Mouse (Mus musculus): ENCODE results near the gene Recql5. TPM values are rescaled to one million over a fixed set of nuclear protein-coding genes. Genes with fewer than 3 reads are reported as not detected.

The Recql5 gene
- polyA plus RNA-seq, 1 experiment from 2014 or later = 16.8 TPM

- DNase-seq (ENCODE audit: low spot score) = peak; percentile 70
Measured at GRCm38 (mm10) chr11:115901338-115902161, 31.7 kb downstream of the Recql5 start.

- no peak for DNase-seq (ENCODE audit: low spot score)
Measured at GRCm38 (mm10) chr11:115900561-115901337, 32.5 kb downstream of the Recql5 start.

DNA sequence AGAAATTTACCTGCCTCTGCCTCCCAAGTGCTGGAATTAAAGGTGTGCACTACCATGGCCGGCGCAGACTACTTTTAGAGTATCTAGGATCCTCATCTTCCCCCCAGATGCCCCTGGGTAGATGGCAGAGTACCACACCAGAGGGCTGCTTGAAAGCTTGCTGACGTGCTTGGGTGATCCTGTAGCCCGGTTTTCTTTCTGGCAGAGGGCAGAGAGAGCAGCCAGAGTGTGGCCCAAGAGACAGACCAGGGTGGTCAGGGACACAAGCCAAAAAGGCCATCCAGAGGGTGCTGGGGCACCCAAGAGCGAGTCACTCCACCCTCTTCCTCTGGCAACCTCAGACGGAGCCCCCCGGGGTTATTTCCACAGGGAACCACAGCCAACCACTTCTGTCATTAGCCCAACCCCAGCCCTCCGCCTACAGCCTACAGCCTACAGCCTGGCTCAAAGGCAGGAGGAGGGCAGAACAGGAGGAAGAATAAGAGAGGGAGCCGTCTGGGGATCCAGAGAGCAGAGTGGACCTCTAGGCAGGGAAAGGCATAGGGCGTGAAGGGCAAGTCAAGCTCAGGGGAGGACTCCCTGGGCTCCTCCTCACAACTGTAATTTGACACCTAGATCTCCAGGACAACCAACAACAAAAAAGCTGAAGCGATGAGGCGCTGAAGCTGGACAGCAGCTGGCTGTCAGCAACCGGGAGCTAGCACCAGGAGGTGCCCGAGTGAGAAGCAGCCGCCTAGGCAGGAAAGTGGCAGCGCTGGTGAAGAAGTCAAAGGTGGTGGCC is 33.6 kb downstream of the Recql5 start, which contains the start of gene Smim5:
TSS of gene Smim5 (plus strand) at position 481 of the 781 bp plus-strand sequence.
- DNase-seq (ENCODE audit: low spot score) = peak; percentile 54

DNA sequence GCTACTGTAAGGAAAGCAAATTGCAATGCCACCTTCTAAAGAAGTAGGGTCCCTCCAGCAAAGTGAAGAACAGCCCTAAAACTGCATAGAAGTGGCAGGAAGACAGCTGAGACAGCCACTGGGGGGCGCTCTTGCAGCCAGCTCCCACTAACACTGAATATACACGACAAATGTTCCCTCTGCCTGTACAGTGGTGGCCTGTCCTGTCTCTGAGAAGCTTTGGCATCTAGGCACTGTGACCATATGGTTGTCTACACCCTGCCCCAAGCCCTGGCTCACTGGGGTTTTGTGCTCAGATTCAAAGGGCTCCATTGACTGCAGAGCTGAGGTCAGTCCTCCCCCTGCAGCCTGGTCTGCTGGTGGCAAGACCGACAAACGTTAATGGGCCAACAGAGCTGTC is 34.4 kb downstream of the Recql5 start:
- DNase-seq (ENCODE audit: low spot score) = peak; percentile 88

- DNase-seq (ENCODE audit: low spot score) = peak; percentile 92
Measured at GRCm38 (mm10) chr11:115898446-115898845, 34.8 kb downstream of the Recql5 start.

GRCm38 (mm10) chr11:115894755-115895520 is 38.3 kb downstream of the Recql5 start:
- DNase-seq (ENCODE audit: low spot score) = peak; percentile 81

GRCm38 (mm10) chr11:115893071-115893470 is 40.2 kb downstream of the Recql5 start:
- DNase-seq (ENCODE audit: low spot score) = no peak

- no peak for DNase-seq (ENCODE audit: low spot score)
Measured at GRCm38 (mm10) chr11:115892213-115892612, 41.1 kb downstream of the Recql5 start.

DNA sequence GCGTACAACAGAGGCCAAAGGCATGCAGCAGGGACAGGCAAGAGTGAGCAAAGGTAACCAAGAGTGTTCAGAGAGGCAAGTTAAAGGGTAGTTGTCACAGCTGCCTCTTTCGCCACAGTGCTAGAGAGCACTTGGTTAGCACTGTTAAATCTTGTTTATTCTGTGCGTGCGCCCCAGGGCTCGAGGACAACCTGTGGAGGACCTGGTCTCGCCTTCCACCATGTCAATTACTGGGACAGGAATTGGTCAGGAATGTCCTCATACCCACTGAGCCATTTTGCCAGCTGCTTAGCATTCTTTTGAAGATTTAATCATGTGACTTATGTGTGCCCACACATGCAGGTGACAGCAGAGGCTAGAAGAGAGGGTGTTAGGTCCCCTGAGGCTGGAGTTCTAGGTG is 44.1 kb downstream of the Recql5 start:
- no peak for DNase-seq (ENCODE audit: low spot score)

DNA sequence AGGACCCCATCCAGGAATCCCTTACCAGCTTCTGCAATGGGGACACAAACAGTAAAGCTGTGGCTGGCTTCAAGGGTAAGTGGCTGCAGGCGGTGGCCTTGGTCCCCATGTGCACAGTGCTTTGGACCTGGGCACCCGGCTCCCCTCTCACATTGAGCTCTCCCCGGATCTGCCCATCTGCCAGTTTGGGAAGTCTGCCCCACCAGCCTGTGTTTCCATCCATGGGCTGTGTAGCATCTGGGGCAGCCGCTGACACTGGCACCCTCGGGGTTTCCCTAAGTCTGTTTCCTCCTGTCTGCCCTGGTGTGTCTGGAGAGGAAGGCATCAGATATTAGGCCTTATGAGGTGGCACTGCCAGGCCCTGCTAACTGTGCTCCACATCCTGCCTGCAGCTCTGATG is 45.3 kb downstream of the Recql5 start:
- DNase-seq (ENCODE audit: low spot score) = no peak

DNA sequence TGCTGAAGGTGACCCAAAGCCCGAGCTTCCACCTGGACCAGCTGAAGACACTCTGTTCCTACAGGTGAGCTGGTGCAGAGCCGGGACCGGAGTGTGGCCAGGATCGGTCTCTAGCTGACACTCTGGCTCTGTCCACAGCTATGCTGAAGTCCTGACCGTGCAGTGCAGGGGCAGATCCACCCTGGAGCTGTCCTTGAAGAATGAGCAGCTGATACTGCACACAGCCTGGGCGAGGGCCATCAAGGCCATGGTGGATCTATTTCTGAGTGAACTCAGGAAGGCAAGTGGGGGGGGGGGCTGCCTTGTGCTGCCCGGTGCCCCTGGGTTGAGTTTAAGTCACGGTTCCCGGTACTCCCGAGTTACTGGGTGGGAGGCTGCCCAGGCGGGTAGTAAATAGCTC is 46.8 kb downstream of the Recql5 start:
- DNase-seq (ENCODE audit: low spot score) = no peak

DNA sequence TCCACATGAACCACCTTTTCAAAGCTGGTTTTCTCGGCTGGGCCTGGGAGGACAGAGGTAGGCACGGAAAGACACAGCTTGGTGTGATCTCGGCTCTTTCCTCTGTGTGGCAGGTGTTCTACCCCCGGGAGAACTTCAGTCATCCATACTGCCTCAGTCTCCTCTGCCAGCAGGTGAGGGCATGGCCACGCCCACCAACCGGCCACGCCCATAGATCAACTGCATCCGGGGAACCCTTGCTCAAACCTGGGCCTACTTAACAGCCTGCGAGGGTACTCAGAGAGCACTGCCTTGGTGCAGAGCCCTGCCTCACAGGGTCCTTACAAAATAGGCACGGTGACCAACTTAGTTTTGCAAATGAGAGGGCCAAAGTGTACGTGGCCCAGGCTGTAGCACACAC is 48.0 kb downstream of the Recql5 start:
- DNase-seq (ENCODE audit: low spot score) = no peak

- no peak for DNase-seq (ENCODE audit: low spot score)
Measured at GRCm38 (mm10) chr11:115884361-115884760, 48.9 kb downstream of the Recql5 start.

- no peak for DNase-seq (ENCODE audit: low spot score)
Measured at GRCm38 (mm10) chr11:115883251-115883650, 50.0 kb downstream of the Recql5 start.

DNA sequence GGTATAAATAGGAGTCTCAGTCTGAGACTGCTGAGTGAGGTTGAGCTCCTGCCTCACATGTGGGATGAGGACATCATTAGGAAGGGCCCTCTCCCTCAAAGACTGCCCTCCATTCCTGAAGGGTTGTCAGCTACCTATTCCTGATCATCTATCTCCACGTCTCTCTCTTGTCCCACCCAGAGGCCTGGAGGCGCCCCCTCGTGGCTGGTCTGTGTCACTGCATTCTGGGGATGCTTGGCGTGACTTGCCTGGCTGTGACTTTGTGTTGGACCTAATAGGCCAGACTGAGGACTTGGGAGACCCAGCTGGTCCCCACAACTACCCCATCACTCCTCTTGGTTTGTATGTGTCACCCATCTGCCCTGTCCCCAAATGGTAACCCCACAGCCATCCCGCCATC is 52.3 kb downstream of the Recql5 start:
- peak; percentile 52 for DNase-seq (ENCODE audit: low spot score)

DNA sequence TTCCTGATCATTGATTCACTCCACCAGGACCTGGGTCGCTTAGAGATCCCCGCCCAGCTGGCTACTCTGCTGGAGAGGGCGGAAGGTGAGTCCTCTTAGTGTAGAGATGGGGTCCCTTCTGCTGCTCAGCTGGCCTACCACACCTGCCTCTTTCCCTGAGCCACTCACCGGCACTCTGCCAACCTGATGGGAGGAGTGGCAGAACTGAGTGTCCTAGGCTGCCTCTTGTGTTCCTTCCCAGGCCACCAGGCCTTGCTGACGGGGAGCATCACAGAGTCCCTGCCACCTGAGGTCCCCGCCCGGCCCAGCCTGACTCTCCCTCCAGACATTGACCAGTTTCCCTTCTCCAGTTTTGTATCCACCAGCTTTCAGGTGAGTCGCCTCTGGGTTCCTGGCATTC is 55.2 kb downstream of the Recql5 start:
- no peak for DNase-seq (ENCODE audit: low spot score)

DNA sequence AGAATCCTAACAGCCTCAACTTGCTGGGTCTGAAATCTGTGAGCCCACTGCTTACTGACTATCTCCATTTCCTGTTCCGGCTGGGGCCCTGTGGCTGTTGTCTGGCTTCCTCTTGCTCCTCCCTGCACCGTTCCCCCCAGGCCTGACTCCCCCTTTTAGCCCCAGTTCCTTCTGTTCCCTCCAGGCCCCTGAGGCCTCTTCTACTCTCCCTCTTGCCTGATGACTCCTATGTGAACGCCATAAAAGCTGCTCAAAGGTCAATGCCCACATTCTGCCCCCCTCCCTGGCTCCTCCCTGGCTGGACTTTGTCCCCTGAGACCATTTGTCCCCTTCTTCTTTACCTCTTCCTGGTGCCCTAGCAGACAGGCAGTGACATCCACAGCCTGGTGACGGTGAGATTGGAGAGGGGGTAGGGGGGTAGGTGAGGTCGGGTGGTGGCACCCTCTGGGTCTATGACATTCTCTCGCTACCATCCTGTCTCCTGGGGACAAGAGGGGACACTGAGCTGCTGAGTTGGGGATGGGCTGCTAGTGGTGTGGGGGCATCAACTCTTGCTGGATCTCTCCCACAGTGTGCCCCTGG is 56.0 kb downstream of the Recql5 start:
- DNase-seq (ENCODE audit: low spot score) = peak; percentile 37

DNA sequence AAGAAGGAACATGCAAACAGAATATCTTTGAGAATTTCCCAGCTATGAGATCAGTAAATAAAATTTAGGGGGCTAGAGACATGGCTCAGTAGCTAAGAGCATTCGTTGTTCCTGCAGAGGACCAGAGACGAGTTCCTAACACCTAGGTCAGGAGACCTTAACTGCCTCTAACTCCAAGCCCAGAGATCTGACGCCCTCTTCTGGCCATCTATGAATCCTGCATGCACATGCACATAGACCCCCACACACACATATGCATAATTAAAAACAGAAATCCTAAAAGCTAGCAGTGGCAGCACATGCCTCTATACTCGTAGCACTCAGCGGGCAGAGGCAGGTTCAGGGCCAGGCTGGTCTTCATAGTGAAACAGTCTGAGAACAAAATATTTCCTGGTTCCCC is 56.8 kb downstream of the Recql5 start:
- DNase-seq (ENCODE audit: low spot score) = no peak

DNA sequence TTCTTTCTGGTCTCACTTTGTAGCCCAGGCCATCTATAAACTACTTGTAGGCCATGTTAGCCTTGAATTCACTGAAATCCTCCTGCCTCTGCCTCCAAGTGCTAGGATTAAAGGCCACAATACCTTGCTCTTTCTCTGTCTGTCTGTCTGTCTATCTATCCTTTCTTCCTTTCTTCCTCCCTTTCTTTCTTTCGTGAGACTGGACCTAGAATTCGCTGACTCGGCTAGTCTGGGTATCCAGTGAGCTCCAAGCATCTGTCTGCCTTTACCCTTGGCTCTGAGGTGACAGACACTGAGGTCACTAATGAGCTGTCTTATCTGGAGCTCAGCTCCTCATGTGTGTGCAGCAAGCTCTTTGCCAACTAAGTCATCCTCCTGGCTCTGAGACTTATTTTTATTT is 57.3 kb downstream of the Recql5 start:
- no peak for DNase-seq (ENCODE audit: low spot score)

DNA sequence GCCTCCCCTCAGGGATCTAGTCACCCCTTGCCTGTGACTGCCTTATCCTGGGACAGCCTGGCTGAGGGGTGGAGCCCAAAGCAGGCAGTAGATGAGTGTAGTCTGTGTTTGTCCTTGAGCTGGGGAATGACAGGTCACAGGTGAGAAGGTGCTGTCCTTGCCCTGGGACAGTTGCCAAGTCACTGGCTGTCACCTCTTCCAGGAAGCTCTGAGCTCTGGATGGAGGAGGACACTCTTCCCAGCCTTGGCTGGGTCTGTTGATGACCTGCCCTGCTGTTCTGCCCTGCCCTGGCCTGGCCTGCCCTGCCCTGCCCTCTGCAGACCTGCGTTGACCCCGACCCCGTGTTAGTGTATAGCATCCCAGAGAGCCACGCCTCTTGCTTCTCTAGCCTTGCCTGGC is 60.8 kb downstream of the Recql5 start:
- no peak for DNase-seq (ENCODE audit: low spot score)

GRCm38 (mm10) chr11:115869393-115869792 is 63.9 kb downstream of the Recql5 start:
- no peak for DNase-seq (ENCODE audit: low spot score)

All from thymus, postnatal 0 days (tissue).